ENCODE assay signal across 42 mouse cellular contexts in genomic region chr2:87114467-87114866, GRCm38 (mm10). TPM values are rescaled to one million over a fixed set of nuclear protein-coding genes. Genes with fewer than 3 reads are reported as not detected.
"Had no signal": no experiment of that assay in that cellular context is flagged by ENCODE, and none has a peak within 500 bp of the region (broad histone marks: within the 10 kb centered on the region; RNA-seq: fewer than 3 reads in every experiment).

Gene Olfr259, minus strand, starts transcription at chr2:87114567.

- H3K9ac ChIP-seq: heart, embryonic 12.5 days; heart, embryonic 13.5 days; heart, embryonic 15.5 days; hindbrain, embryonic 12.5 days; hindbrain, embryonic 13.5 days; hindbrain, embryonic 14.5 days; hindbrain, embryonic 15.5 days; intestine, embryonic 15.5 days; kidney, embryonic 15.5 days had no signal

- H3K4me1 ChIP-seq: heart, embryonic 10.5 days; heart, embryonic 12.5 days; heart, embryonic 13.5 days; heart, embryonic 15.5 days; hindbrain, embryonic 10.5 days; hindbrain, embryonic 12.5 days; hindbrain, embryonic 13.5 days; hindbrain, embryonic 15.5 days; intestine, embryonic 15.5 days; kidney, embryonic 15.5 days had no signal

- H3K9me3 ChIP-seq: heart, embryonic 10.5 days; heart, embryonic 13.5 days; heart, embryonic 15.5 days; hindbrain, embryonic 10.5 days; hindbrain, embryonic 12.5 days; hindbrain, embryonic 13.5 days; hindbrain, embryonic 15.5 days; intestine, embryonic 15.5 days; kidney, embryonic 15.5 days had no signal

- ATAC-seq: hindbrain, postnatal 0 days; inflammation-experienced regulatory T-cells, adult 6 months; intestine, embryonic 15.5 days; intestine, embryonic 16.5 days; intestine, postnatal 0 days had no signal

- H3K27me3 ChIP-seq: heart, embryonic 12.5 days; heart, embryonic 13.5 days; heart, embryonic 15.5 days; hindbrain, embryonic 12.5 days; hindbrain, embryonic 13.5 days; hindbrain, embryonic 15.5 days; intestine, embryonic 15.5 days; kidney, embryonic 15.5 days had no signal

- H3K4me3 ChIP-seq: heart, embryonic 10.5 days; heart, embryonic 12.5 days; heart, embryonic 13.5 days; heart, embryonic 15.5 days; hindbrain, embryonic 10.5 days; hindbrain, embryonic 12.5 days; hindbrain, embryonic 13.5 days; hindbrain, embryonic 15.5 days; intestine, embryonic 15.5 days; kidney, embryonic 15.5 days; layer of hippocampus, adult 2 months; left cerebral cortex, adult 2 months had no signal

- DNase-seq: heart, postnatal 10 days; heart, postnatal 14 days; heart, postnatal 36 days; heart, postnatal 4 days; kidney, adult 11 months; kidney, adult 18-20 months; kidney, adult 2 months; kidney, adult 8-10 months; kidney, adult 9 months; kidney, postnatal 10 days; kidney, postnatal 14 days; kidney, postnatal 25 days; kidney, postnatal 36 days; kidney, postnatal 4 days; layer of hippocampus, adult 9-11 months; layer of hippocampus, postnatal 36 days had no signal

- H3K36me3 ChIP-seq: heart, embryonic 10.5 days; heart, embryonic 12.5 days; heart, embryonic 13.5 days; heart, embryonic 15.5 days; hindbrain, embryonic 10.5 days; hindbrain, embryonic 12.5 days; hindbrain, embryonic 13.5 days; hindbrain, embryonic 15.5 days; intestine, embryonic 15.5 days; kidney, embryonic 15.5 days had no signal

- H3K4me2 ChIP-seq: heart, embryonic 11.5 days; heart, embryonic 12.5 days; heart, embryonic 13.5 days; heart, embryonic 15.5 days; hindbrain, embryonic 12.5 days; hindbrain, embryonic 13.5 days; hindbrain, embryonic 14.5 days; hindbrain, embryonic 15.5 days; intestine, embryonic 15.5 days; kidney, embryonic 15.5 days had no signal

- H3K27ac ChIP-seq: heart, embryonic 10.5 days; heart, embryonic 13.5 days; heart, embryonic 15.5 days; hindbrain, embryonic 10.5 days; hindbrain, embryonic 12.5 days; hindbrain, embryonic 13.5 days; hindbrain, embryonic 14.5 days; hindbrain, embryonic 15.5 days; hindbrain, postnatal 0 days; intestine, embryonic 15.5 days; kidney, embryonic 15.5 days; kidney, postnatal 0 days; layer of hippocampus, adult 2 months; left cerebral cortex, adult 2 months had no signal

RNA-seq across cellular contexts. Expression of gene Olfr259, which starts in this region (rescaled TPM):
- polyA plus RNA-seq: heart, embryonic 10.5 days; heart, embryonic 11.5 days; heart, embryonic 12.5 days; heart, embryonic 13.5 days; heart, embryonic 14.5 days; heart, embryonic 15.5 days; heart, embryonic 16.5 days; heart, postnatal 0 days; hindbrain, embryonic 10.5 days; hindbrain, embryonic 12.5 days; hindbrain, embryonic 13.5 days; hindbrain, embryonic 14.5 days; hindbrain, embryonic 15.5 days; hindbrain, postnatal 0 days; inflammation-experienced regulatory T-cells, adult 6 months; intestine, embryonic 14.5 days; intestine, embryonic 15.5 days; intestine, embryonic 16.5 days; intestine, postnatal 0 days; kidney, adult 2 months; kidney, embryonic 14.5 days; kidney, embryonic 15.5 days; kidney, embryonic 16.5 days; kidney, postnatal 0 days; large intestine, adult 2 months had no signal
